Mouse (Mus musculus) CH12.LX (cell line): ENCODE measurements around the gene Tacc2. TPM values are rescaled to one million over a fixed set of nuclear protein-coding genes. Genes with fewer than 3 reads are reported as not detected.

Experiments used
- DNase-seq: peaks from one replicate; pipeline ENCODE4 v3.0.0-alpha.2; 2013; ENCODE audit errors: extremely low read depth
- H3K27ac ChIP-seq: 2 replicates; pipeline ENCODE4 v1.5.1; 2012; ENCODE audit warnings: low read depth, mild to moderate bottlenecking, control low read depth, moderate library complexity; ENCODE audit not compliant: insufficient read depth
- H3K27me3 ChIP-seq: replicated peaks from 2 replicates; pipeline ENCODE3; 2012; ENCODE audit warnings: inconsistent platforms
- H3K36me3 ChIP-seq, 2 experiments: replicated peaks in 1 of 2; 2 replicates each; pipeline versions ENCODE3 to v1.6.1; 2012; ENCODE audit warnings: inconsistent platforms in 1 of 2, low read length in 1 of 2, mild to moderate bottlenecking in 1 of 2, mixed read lengths in 1 of 2, moderate library complexity in 1 of 2; ENCODE audit not compliant: control insufficient read depth in 1 of 2, insufficient read depth in 1 of 2
- H3K4me1 ChIP-seq, 2 experiments: 2 replicates each; pipeline ENCODE4 v1.6.1; 2012; ENCODE audit warnings: inconsistent platforms in 1 of 2, moderate library complexity in 1 of 2; ENCODE audit not compliant: insufficient read depth in 2 of 2, control insufficient read depth in 1 of 2
- H3K4me2 ChIP-seq: 2 replicates; pipeline ENCODE4 v1.6.1; 2012; ENCODE audit warnings: low read depth, mild to moderate bottlenecking, control low read depth; ENCODE audit not compliant: poor library complexity, insufficient read depth, severe bottlenecking
- H3K4me3 ChIP-seq, 3 experiments: fragments of 150-350 bp in 1 of 3; sonication (generic) in 1 of 3; replicated peaks in 1 of 3; 2 replicates each; pipeline versions ENCODE3 to v1.5.1; 2011 to 2012; ENCODE audit warnings: low read depth in 2 of 3, low read length in 2 of 3, mild to moderate bottlenecking in 2 of 3, moderate library complexity in 2 of 3, control low read depth in 1 of 3, improper control_type of control experiment in 1 of 3, inconsistent platforms in 1 of 3, mixed read lengths in 1 of 3; ENCODE audit not compliant: poor library complexity in 1 of 3
- H3K79me2 ChIP-seq: replicated peaks from 2 replicates; pipeline ENCODE4 v1.6.1; 2012; ENCODE audit warnings: mild to moderate bottlenecking, moderate library complexity; ENCODE audit not compliant: control insufficient read depth, poor library complexity, insufficient read depth, severe bottlenecking; ENCODE audit errors: extremely low read depth
- H3K9ac ChIP-seq: 2 replicates; pipeline ENCODE4 v1.6.1; 2012; ENCODE audit warnings: low read depth, mild to moderate bottlenecking, control low read depth, moderate library complexity; ENCODE audit not compliant: insufficient read depth
- H3K9me3 ChIP-seq: replicated peaks from 2 replicates; pipeline ENCODE3; 2012; ENCODE audit warnings: low read length, inconsistent platforms, mixed read lengths
- BHLHE40 ChIP-seq: IDR thresholded peaks from 2 replicates; pipeline ENCODE4 v1.6.1; 2011; ENCODE audit warnings: mild to moderate bottlenecking, low read depth, low read length, improper control_type of control experiment
- CHD1 ChIP-seq: IDR thresholded peaks from 2 replicates; pipeline ENCODE4 v1.6.1; 2012; ENCODE audit warnings: low read depth, low read length, improper control_type of control experiment, inconsistent platforms
- CHD2 ChIP-seq: IDR thresholded peaks from 2 replicates; pipeline ENCODE4 v1.6.1; 2011; ENCODE audit warnings: low read length, improper control_type of control experiment
- CTCF ChIP-seq, 2 experiments: IDR thresholded peaks in 1 of 2; conservative IDR thresholded peaks in 1 of 2; 2 replicates each; pipeline ENCODE4 v1.5.1; 2011 to 2012; ENCODE audit warnings: low read depth in 2 of 2, low read length in 2 of 2, improper control_type of control experiment in 1 of 2, inconsistent platforms in 1 of 2, mild to moderate bottlenecking in 1 of 2, moderate library complexity in 1 of 2
- ELF1 ChIP-seq: IDR thresholded peaks from 2 replicates; pipeline ENCODE4 v1.6.1; 2014; ENCODE audit warnings: low read depth, mild to moderate bottlenecking, inconsistent platforms, low read length, improper control_type of control experiment
- GABPA ChIP-seq: IDR thresholded peaks from 2 replicates; pipeline ENCODE4 v1.6.1; 2012; ENCODE audit warnings: low read depth, low read length, improper control_type of control experiment, inconsistent platforms; ENCODE audit not compliant: insufficient replicate concordance
- HCFC1 ChIP-seq: IDR thresholded peaks from 2 replicates; pipeline ENCODE4 v1.6.1; 2012; ENCODE audit warnings: low read depth, mild to moderate bottlenecking, inconsistent platforms, low read length, improper control_type of control experiment
- IRF4 ChIP-seq: IDR thresholded peaks from 2 replicates; pipeline ENCODE4 v1.6.1; 2014; ENCODE audit warnings: low read depth, mild to moderate bottlenecking, inconsistent platforms, low read length, improper control_type of control experiment
- JUND ChIP-seq: conservative IDR thresholded peaks from 2 replicates; pipeline ENCODE4 v1.6.1; 2011; ENCODE audit warnings: low read depth, low read length, improper control_type of control experiment
- MAFK ChIP-seq: IDR thresholded peaks from 2 replicates; pipeline ENCODE4 v1.6.1; 2011; ENCODE audit warnings: low read length, improper control_type of control experiment; ENCODE audit not compliant: insufficient replicate concordance
- MAZ ChIP-seq: IDR thresholded peaks from 2 replicates; pipeline ENCODE4 v1.6.1; 2012; ENCODE audit warnings: low read depth, mild to moderate bottlenecking, inconsistent platforms, low read length, improper control_type of control experiment, moderate library complexity
- MEF2A ChIP-seq: IDR thresholded peaks from 2 replicates; pipeline ENCODE4 v1.6.1; 2014; ENCODE audit warnings: low read depth, mild to moderate bottlenecking, inconsistent platforms, low read length, improper control_type of control experiment, borderline replicate concordance
- MXI1 ChIP-seq: IDR thresholded peaks from 2 replicates; pipeline ENCODE4 v1.6.1; 2011; ENCODE audit warnings: mild to moderate bottlenecking, low read depth, low read length, improper control_type of control experiment
- MYC ChIP-seq: IDR thresholded peaks from 2 replicates; pipeline ENCODE4 v1.6.1; 2011; ENCODE audit warnings: low read depth, mild to moderate bottlenecking, improper control_type of control experiment, low read length
- NRF1 ChIP-seq: IDR thresholded peaks from 2 replicates; pipeline ENCODE4 v1.6.1; 2014; ENCODE audit warnings: low read depth, mild to moderate bottlenecking, inconsistent platforms, low read length, improper control_type of control experiment, moderate library complexity
- PAX5 ChIP-seq: IDR thresholded peaks from 2 replicates; pipeline ENCODE4 v1.6.1; 2012; ENCODE audit warnings: low read length, inconsistent platforms, mixed read lengths
- POLR2A ChIP-seq: IDR thresholded peaks from 2 replicates; pipeline ENCODE4 v1.6.1; 2011; ENCODE audit warnings: low read depth, mild to moderate bottlenecking, improper control_type of control experiment, low read length
- SIN3A ChIP-seq: IDR thresholded peaks from 2 replicates; pipeline ENCODE4 v1.6.1; 2012; ENCODE audit warnings: low read length, improper control_type of control experiment, inconsistent platforms
- SMC3 ChIP-seq: IDR thresholded peaks from 2 replicates; pipeline ENCODE4 v1.6.1; 2011; ENCODE audit warnings: low read depth, low read length, improper control_type of control experiment
- TBP ChIP-seq: conservative IDR thresholded peaks from 2 replicates; pipeline ENCODE4 v1.6.1; 2011; ENCODE audit warnings: low read depth, low read length, improper control_type of control experiment
- USF1 ChIP-seq: IDR thresholded peaks from 2 replicates; pipeline ENCODE4 v1.6.1; 2014; ENCODE audit warnings: low read depth, mild to moderate bottlenecking, inconsistent platforms, low read length, improper control_type of control experiment
- USF2 ChIP-seq: conservative IDR thresholded peaks from 2 replicates; pipeline ENCODE4 v1.6.1; 2011; ENCODE audit warnings: low read depth, low read length, improper control_type of control experiment
- dilution Hi-C: fragments of 300-500 bp; cut with MboI; formaldehyde crosslinking; loops from 2 replicates; pipeline ENCODE4 v1.14.3; 2020; ENCODE audit warnings: low sequenced_read_pairs; ENCODE audit not compliant: extremely low pct_unique_long_range_greater_than_20kb, extremely low pct_ligation_motif_present
- in situ Hi-C: fragments of 300-500 bp; cut with MboI; formaldehyde crosslinking; loops from 3 replicates; pipeline ENCODE4 v1.14.3; 2019; ENCODE audit warnings: low sequenced_read_pairs, low pct_ligation_motif_present, low pct_unique_long_range_greater_than_20kb, mixed read lengths
- polyA plus RNA-seq: library from polyadenylated mRNA; unstranded; fragments of >175 nt; gene quantifications from 2 replicates; pipeline ENCODE4 v1.2.1, GENCODE M21; 2012; ENCODE audit warnings: low read depth; ENCODE audit not compliant: insufficient read length
- total RNA-seq, 2 experiments: library from RNA; depleted of rRNA; stranded (reverse); fragments of 300-350 nt in 1 of 2; fragments of >200 nt in 1 of 2; gene quantifications; 2 replicates each; pipeline ENCODE4 v1.2.3; 2012 to 2014

Tacc2 gene
- total and polyA plus RNA-seq, 3 experiments: 0.13 to 0.41 TPM; not detected in 1

DNA sequence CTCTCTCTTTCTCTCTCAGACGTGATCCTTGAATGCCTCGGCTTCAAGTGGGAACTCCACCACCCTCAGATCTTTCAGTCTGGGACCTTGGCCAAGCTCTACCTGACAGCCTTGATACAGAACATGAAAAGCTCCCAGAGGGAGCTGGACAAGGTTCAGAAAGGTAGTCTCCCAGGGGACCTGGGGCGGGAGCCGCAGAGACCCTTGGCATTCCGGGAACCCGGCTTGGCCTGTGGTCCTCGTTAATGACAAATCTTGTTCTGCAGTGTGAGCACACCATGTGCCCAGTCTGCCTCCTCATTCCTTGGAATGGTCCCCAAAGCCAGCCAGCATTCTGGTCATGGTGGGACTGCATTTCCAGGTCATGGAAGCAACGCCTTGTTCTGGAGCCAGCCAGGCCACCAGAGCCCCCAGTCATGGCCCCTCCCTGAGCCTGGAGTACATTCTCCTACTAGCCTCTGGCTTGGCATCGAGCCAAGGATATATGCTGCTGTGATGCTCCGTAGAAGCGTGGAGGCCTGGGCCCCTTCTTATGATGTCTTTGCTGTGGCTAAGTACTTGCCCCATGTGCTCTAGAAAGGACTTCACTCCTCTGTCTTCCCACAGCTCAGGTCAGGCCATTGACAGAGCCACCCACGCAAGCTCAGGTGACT, 208.8 kb downstream of the Tacc2 start:
- Histone ChIP-seq H3K4me3 (no peak overlapping the region), H3K9me3 (no peaks in the 10 kb centered on the region), H3K27me3 (peaks cover 98% of the 10 kb centered on the region), H3K79me2 (no peaks in the 10 kb centered on the region), H3K36me3 (no peaks in the 10 kb centered on the region), H3K4me2 (no peak overlapping the region), H3K27ac (no peak overlapping the region), H3K9ac (no peak overlapping the region)
- dilution Hi-C loops (no loop called here), in situ Hi-C loops (no loop called here)
- TF ChIP-seq CTCF (conservative IDR thresholded peaks at IDR 0.05 in 1 of 2, IDR thresholded peaks at IDR 0.05 in 1 of 2; ENCODE audit: low read depth in 2 of 2, low read length in 2 of 2) (no peak), TBP (no peak), POLR2A (no peak), HCFC1 (no peak), SIN3A (no peak), USF1 (no peak), GABPA (no peak), CHD2 (no peak), MYC (no peak), PAX5 (no peak), NRF1 (no peak), MXI1 (no peak), MEF2A (no peak), SMC3 (no peak), IRF4 (no peak), USF2 (no peak), CHD1 (no peak), ELF1 (no peak)
- TF ChIP-seq, all 38 proteins: peak for 0
- DNase-seq: no peak
- H3K4me1 ChIP-seq: peaks cover 0 to 3% of the 10 kb centered on the region in 2 experiments; a peak in 2 of 4 replicates

DNA sequence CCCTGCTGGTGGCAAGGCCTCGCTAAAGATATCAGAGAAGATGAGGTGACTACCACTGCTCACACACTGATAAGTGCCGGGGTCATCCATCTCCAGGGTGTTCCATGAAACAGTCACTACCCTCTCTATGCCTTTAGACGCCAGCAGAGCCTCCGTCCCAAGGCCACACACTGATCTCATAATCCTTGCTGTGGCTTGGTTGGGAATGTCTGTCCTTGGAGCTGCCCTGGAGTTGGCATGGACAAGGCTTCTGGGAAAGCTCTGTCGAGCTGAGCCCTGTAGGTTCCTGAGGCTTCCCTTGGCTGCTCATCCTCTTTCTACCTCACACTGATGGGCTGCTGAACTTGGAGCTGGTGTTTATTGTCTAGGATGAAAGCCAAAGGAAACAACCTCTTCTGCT, 209.5 kb downstream of the Tacc2 start:
- Histone ChIP-seq H3K36me3 (no peaks in the 10 kb centered on the region), H3K9me3 (no peaks in the 10 kb centered on the region), H3K4me1 (peaks cover 0 to 3% of the 10 kb centered on the region in 2 experiments; a peak in 2 of 4 replicates), H3K27ac (no peak overlapping the region), H3K27me3 (peaks cover 98% of the 10 kb centered on the region), H3K4me3 (no peak overlapping the region), H3K4me2 (no peak overlapping the region), H3K79me2 (no peaks in the 10 kb centered on the region), H3K9ac (no peak overlapping the region)
- in situ Hi-C loops (no loop called here), dilution Hi-C loops (no loop called here)
- TF ChIP-seq BHLHE40 (no peak), MAFK (no peak), NRF1 (no peak), MYC (no peak), SIN3A (no peak), MAZ (no peak), CHD2 (no peak), CTCF (conservative IDR thresholded peaks at IDR 0.05 in 1 of 2, IDR thresholded peaks at IDR 0.05 in 1 of 2; ENCODE audit: low read depth in 2 of 2, low read length in 2 of 2) (no peak), JUND (no peak), MEF2A (no peak), IRF4 (no peak), GABPA (no peak)
- no peak for DNase-seq
